Mouse (Mus musculus): ENCODE results near the gene Dcaf11.

- no peak for TF ChIP-seq E2F4 (IDR thresholded peaks at IDR 0.05; ENCODE audit: borderline replicate concordance, low read depth, low read length)
- TF ChIP-seq CTCF (IDR thresholded peaks at IDR 0.05 in 2 of 3, conservative IDR thresholded peaks at IDR 0.05 in 1 of 3; ENCODE audit: control insufficient read depth in 1 of 3, insufficient read depth in 1 of 3, low read depth in 2 of 3, low read length in 3 of 3, poor library complexity in 1 of 3, severe bottlenecking in 1 of 3) = no peak
Observed at GRCm38 (mm10) chr14:55576376-55576775, 16.6 kb downstream of the Dcaf11 start.

Data from MEL (cell line).